Mouse (Mus musculus): ENCODE data around the gene Gm21972. TPM values are rescaled to one million over a fixed set of nuclear protein-coding genes. Genes with fewer than 3 reads are reported as not detected.

Gm21972 gene
- total and polyA plus RNA-seq, 3 experiments: 0.65 to 52.7 TPM; not detected in 1

- no peak for TF ChIP-seq MYB (IDR thresholded peaks at IDR 0.05; ENCODE audit: low read depth, low read length)
- TF ChIP-seq CTCF (IDR thresholded peaks at IDR 0.05 in 2 of 3, conservative IDR thresholded peaks at IDR 0.05 in 1 of 3; ENCODE audit: control insufficient read depth in 1 of 3, insufficient read depth in 1 of 3, low read depth in 2 of 3, low read length in 3 of 3, poor library complexity in 1 of 3, severe bottlenecking in 1 of 3): no peak
- TF ChIP-seq E2F4 (IDR thresholded peaks at IDR 0.05; ENCODE audit: borderline replicate concordance, low read depth, low read length): no peak
- peak; percentile 89 for TF ChIP-seq HCFC1 (IDR thresholded peaks at IDR 0.05; ENCODE audit: low read depth, low read length)
- TF ChIP-seq SIN3A (IDR thresholded peaks at IDR 0.05; ENCODE audit: low read length): peak; percentile 96
- TF ChIP-seq ETS1 (IDR thresholded peaks at IDR 0.05; ENCODE audit: low read depth, low read length): peak; percentile 32; the same call in 1 of the 2 replicates
- TF ChIP-seq EP300 (IDR thresholded peaks at IDR 0.05; ENCODE audit: low read depth in 1 of 2, low read length in 2 of 2): no peak
- no peak for TF ChIP-seq MAZ (IDR thresholded peaks at IDR 0.05; ENCODE audit: low read depth, low read length)
- TF ChIP-seq JUND (IDR thresholded peaks at IDR 0.05; ENCODE audit: low read depth, low read length): no peak
- peak; percentile 52 to 96; a peak in 2 of 4 replicates for TF ChIP-seq POLR2A (IDR thresholded peaks at IDR 0.05; ENCODE audit: control insufficient read depth in 1 of 2, insufficient read depth in 1 of 2, low read depth in 1 of 2, low read length in 2 of 2, poor library complexity in 1 of 2)
- no peak for TF ChIP-seq NRF1 (IDR thresholded peaks at IDR 0.05; ENCODE audit: insufficient read depth, low read depth, low read length, poor library complexity, severe bottlenecking)
Measured at GRCm38 (mm10) chr1:86154133-86154823, 20.8 kb downstream of the Gm21972 start, which contains the start of gene Armc9 (continued).

GRCm38 (mm10) chr1:86154824-86155164 is 21.4 kb downstream of the Gm21972 start:
- Histone ChIP-seq H3K79me2 (ENCODE audit: control insufficient read depth, insufficient read depth, low read length, poor library complexity) (no peaks in the 10 kb centered on the region; the same call in 1 of the 2 replicates), H3K9me3 (replicated peaks; ENCODE audit: insufficient read depth, low read length) (no peaks in the 10 kb centered on the region), H3K4me3 (ENCODE audit: control insufficient read depth in 1 of 2, insufficient read depth in 1 of 2, low read depth in 2 of 2, low read length in 2 of 2) (peak overlapping the region; percentile 56 to 75), H3K4me1 (ENCODE audit: control insufficient read depth in 1 of 2, insufficient read depth in 2 of 2, low read length in 2 of 2) (peaks cover 5 to 7% of the 10 kb centered on the region in 2 experiments; a peak in 3 of 4 replicates), H3K36me3 (ENCODE audit: control insufficient read depth in 1 of 2, insufficient read depth in 2 of 2, low read length in 2 of 2) (peaks cover under 1 to 8% of the 10 kb centered on the region in 2 experiments; a peak in 3 of 4 replicates), H3K27ac (ENCODE audit: control insufficient read depth, low read depth, low read length) (no peak overlapping the region), H3K9ac (ENCODE audit: control insufficient read depth, low read depth, low read length, poor library complexity, severe bottlenecking) (peak overlapping the region; percentile 68), H3K27me3 (ENCODE audit: control insufficient read depth in 1 of 2, insufficient read depth in 2 of 2, low read length in 2 of 2) (no peaks in the 10 kb centered on the region)
- TF ChIP-seq POLR2A (IDR thresholded peaks at IDR 0.05; ENCODE audit: control insufficient read depth in 1 of 2, insufficient read depth in 1 of 2, low read depth in 1 of 2, low read length in 2 of 2, poor library complexity in 1 of 2) (peak in 1 of 2 experiments; percentile 67; a peak in 3 of 4 replicates), MEF2A (IDR thresholded peaks at IDR 0.05; ENCODE audit: extremely low read depth, insufficient replicate concordance, low read depth, low read length, poor library complexity, severe bottlenecking) (no peak)
- no peak for DNase-seq (ENCODE audit: low read depth, low spot score)

- no peaks in the 10 kb centered on the region for H3K27me3 ChIP-seq (ENCODE audit: control insufficient read depth in 1 of 2, insufficient read depth in 2 of 2, low read length in 2 of 2)
- H3K27ac ChIP-seq (ENCODE audit: control insufficient read depth, low read depth, low read length): no peak overlapping the region
- no peaks in the 10 kb centered on the region; the same call in 1 of the 2 replicates for H3K79me2 ChIP-seq (ENCODE audit: control insufficient read depth, insufficient read depth, low read length, poor library complexity)
- peaks cover 15 to 16% of the 10 kb centered on the region in 2 experiments for H3K4me1 ChIP-seq (ENCODE audit: control insufficient read depth in 1 of 2, insufficient read depth in 2 of 2, low read length in 2 of 2)
- H3K9ac ChIP-seq (ENCODE audit: control insufficient read depth, low read depth, low read length, poor library complexity, severe bottlenecking): no peak overlapping the region
- no peak overlapping the region for H3K4me3 ChIP-seq (ENCODE audit: control insufficient read depth in 1 of 2, insufficient read depth in 1 of 2, low read depth in 2 of 2, low read length in 2 of 2)
- H3K36me3 ChIP-seq (ENCODE audit: control insufficient read depth in 1 of 2, insufficient read depth in 2 of 2, low read length in 2 of 2): peaks cover 3 to 14% of the 10 kb centered on the region in 2 experiments; a peak in 3 of 4 replicates
- no peaks in the 10 kb centered on the region for H3K9me3 ChIP-seq (replicated peaks; ENCODE audit: insufficient read depth, low read length)
- no peak for TF ChIP-seq POLR2A (IDR thresholded peaks at IDR 0.05; ENCODE audit: control insufficient read depth in 1 of 2, insufficient read depth in 1 of 2, low read depth in 1 of 2, low read length in 2 of 2, poor library complexity in 1 of 2)
- no peak for TF ChIP-seq SIN3A (IDR thresholded peaks at IDR 0.05; ENCODE audit: low read length)
- TF ChIP-seq MAX (IDR thresholded peaks at IDR 0.05; ENCODE audit: low read length): no peak
- TF ChIP-seq ZMIZ1 (IDR thresholded peaks at IDR 0.05; ENCODE audit: low read depth, low read length): no peak
- TF ChIP-seq NRF1 (IDR thresholded peaks at IDR 0.05; ENCODE audit: insufficient read depth, low read depth, low read length, poor library complexity, severe bottlenecking): no peak
- TF ChIP-seq ZNF384 (IDR thresholded peaks at IDR 0.05; ENCODE audit: low read depth, low read length): no peak
- no peak for TF ChIP-seq GABPA (IDR thresholded peaks at IDR 0.05; ENCODE audit: low read depth, low read length)
- no peak for TF ChIP-seq GATA1 (IDR thresholded peaks at IDR 0.05; ENCODE audit: low read depth, low read length)
- no peak for DNase-seq (ENCODE audit: low read depth, low spot score)
Measured at GRCm38 (mm10) chr1:86156075-86156474, 22.6 kb downstream of the Gm21972 start.

Measured in MEL (cell line).